Mouse (Mus musculus) layer of hippocampus, adult 2 months (tissue): ENCODE results near the gene Dhx29. TPM values are rescaled to one million over a fixed set of nuclear protein-coding genes. Genes with fewer than 3 reads are reported as not detected.

Experiments used
- DNase-seq, 2 experiments: peaks; one replicate each; pipeline ENCODE4 v3.0.0; 2022; ENCODE audit warnings: low spot score in 2 of 2
- H3K27ac ChIP-seq: fragments of 200-600 bp; 2 replicates; pipeline ENCODE4 v1.8.1; 2022
- H3K4me3 ChIP-seq: fragments of 200-600 bp; 2 replicates; pipeline ENCODE4 v1.8.1; 2022; ENCODE audit warnings: mild to moderate bottlenecking
- CTCF ChIP-seq: fragments of 200-600 bp; conservative IDR thresholded peaks from 2 replicates; pipeline ENCODE4 v1.8.1; 2022; ENCODE audit warnings: antibody characterized with exemption, mild to moderate bottlenecking, moderate library complexity
- total RNA-seq, 2 experiments: library from RNA; stranded (reverse); gene quantifications; 2 replicates each; pipeline ENCODE4 v1.2.3; 2021

Dhx29 gene
- total RNA-seq, 2 experiments from 2014 or later: 23.5 to 26.0 TPM

- DNase-seq: peak; percentile 54 to 65
- Histone ChIP-seq H3K27ac (peak overlapping the region; percentile 82), H3K4me3 (no peak overlapping the region)
- TF ChIP-seq CTCF: no peak
Measured at GRCm38 (mm10) chr13:112941879-112942330, 14.7 kb downstream of the Dhx29 start.

GRCm38 (mm10) chr13:112945312-112945711 lies 18.1 kb downstream of the Dhx29 start:
- TF ChIP-seq CTCF: no peak
- Histone ChIP-seq H3K4me3 (no peak overlapping the region), H3K27ac (peak overlapping the region; percentile 77)
- DNase-seq: peak; percentile 24 to 35

- DNase-seq: no peak
- TF ChIP-seq CTCF: no peak
- peak overlapping the region; percentile 77 for H3K27ac ChIP-seq
- H3K4me3 ChIP-seq: no peak overlapping the region
Measured at GRCm38 (mm10) chr13:112945900-112946299, 18.6 kb downstream of the Dhx29 start.

- Histone ChIP-seq H3K27ac (peak overlapping the region; percentile 72), H3K4me3 (no peak overlapping the region)
- peak; percentile 53 to 61 for DNase-seq
- TF ChIP-seq CTCF: no peak
Measured at GRCm38 (mm10) chr13:112954067-112954466, 26.8 kb downstream of the Dhx29 start.

GRCm38 (mm10) chr13:112963081-112963480 lies 35.8 kb downstream of the Dhx29 start:
- DNase-seq: no peak
- no peak overlapping the region for H3K4me3 ChIP-seq
- no peak overlapping the region for H3K27ac ChIP-seq
- TF ChIP-seq CTCF: no peak

GRCm38 (mm10) chr13:112964421-112964820 lies 37.2 kb downstream of the Dhx29 start:
- no peak overlapping the region for H3K27ac ChIP-seq
- no peak for DNase-seq
- H3K4me3 ChIP-seq: no peak overlapping the region
- no peak for TF ChIP-seq CTCF

GRCm38 (mm10) chr13:112967267-112967666 lies 40.0 kb downstream of the Dhx29 start:
- H3K27ac ChIP-seq: no peak overlapping the region
- no peak for TF ChIP-seq CTCF
- no peak for DNase-seq
- H3K4me3 ChIP-seq: no peak overlapping the region

GRCm38 (mm10) chr13:112976720-112977119 lies 49.5 kb downstream of the Dhx29 start:
- no peak for DNase-seq
- TF ChIP-seq CTCF: no peak
- Histone ChIP-seq H3K27ac (no peak overlapping the region), H3K4me3 (no peak overlapping the region)

GRCm38 (mm10) chr13:112985605-112986450 lies 58.6 kb downstream of the Dhx29 start:
- Histone ChIP-seq H3K4me3 (no peak overlapping the region), H3K27ac (no peak overlapping the region)
- TF ChIP-seq CTCF: no peak
- DNase-seq: no peak

GRCm38 (mm10) chr13:112986451-112986950 lies 59.2 kb downstream of the Dhx29 start:
- Histone ChIP-seq H3K4me3 (no peak overlapping the region), H3K27ac (no peak overlapping the region)
- no peak for TF ChIP-seq CTCF
- no peak for DNase-seq

- Histone ChIP-seq H3K27ac (peak within 1 kb of the TSS; percentile 79), H3K4me3 (peak within 1 kb of the TSS; percentile 77)
- DNase-seq: peak; percentile 92 to 95
- no peak for TF ChIP-seq CTCF
Measured at GRCm38 (mm10) chr13:112987532-112987943, 60.3 kb downstream of the Dhx29 start, which contains the start of gene Ccno. Gene Ccno, plus strand, starts transcription at chr13:112987802.

GRCm38 (mm10) chr13:112987991-112988390 lies 60.7 kb downstream of the Dhx29 start:
- Histone ChIP-seq H3K4me3 (peak overlapping the region; percentile 77), H3K27ac (peak overlapping the region; percentile 79)
- DNase-seq: no peak
- no peak for TF ChIP-seq CTCF

- no peak for DNase-seq
- Histone ChIP-seq H3K4me3 (peak overlapping the region; percentile 77), H3K27ac (no peak overlapping the region)
- TF ChIP-seq CTCF: no peak
Measured at GRCm38 (mm10) chr13:112988866-112989265, 61.6 kb downstream of the Dhx29 start.
